Mouse (Mus musculus) cortical plate, adult 2 months (tissue): ENCODE data around the gene Ctrl.
A peak's percentile ranks its signal among the peaks of the same experiment; 100 is the strongest.

ENCODE experiments used
- CTCF ChIP-seq: fragments of 200-500 bp; IDR thresholded peaks from 2 replicates; pipeline ENCODE4 v1.5.1; 2011; ENCODE audit warnings: mild to moderate bottlenecking, control low read depth, low read length; ENCODE audit not compliant: insufficient read depth; ENCODE audit errors: extremely low read depth
- POLR2A ChIP-seq: fragments of 200-500 bp; IDR thresholded peaks from 2 replicates; pipeline ENCODE4 v1.6.1; 2011; ENCODE audit warnings: mild to moderate bottlenecking, low read length, control low read depth; ENCODE audit not compliant: insufficient read depth; ENCODE audit errors: extremely low read depth

GRCm38 (mm10) chr8:105892432-105892831 lies 41.2 kb downstream of the Ctrl start:
- peak; percentile 69 for TF ChIP-seq CTCF
- TF ChIP-seq POLR2A = 0 out of 2 replicates have a peak, but pooled peaks have one; percentile 9
